Mouse (Mus musculus) liver, adult 10 weeks (tissue): Measurements from ENCODE around the gene Olfr885. TPM values are rescaled to one million over a fixed set of nuclear protein-coding genes. Genes with fewer than 3 reads are reported as not detected.

Experiments
- polyA plus RNA-seq: library from polyadenylated mRNA; stranded (reverse); fragments of 350-450 nt; fragmentation: Illumina TruSeq; extraction: RNeasy Lipid Tissue Mini Kit (QIAGEN cat#74804); gene quantifications from one replicate; pipeline ENCODE4 v1.2.3, GENCODE M21; 2014; ENCODE audit warnings: low read depth, low replicate concordance

The Olfr885 gene
- polyA plus RNA-seq: not detected

GRCm38 (mm10) chr9:38061022-38061421 lies at the start of gene Olfr885:
TSS of gene Olfr885 (plus strand) at chr9:38061322.

GRCm38 (mm10) chr9:38025508-38025907 lies 35.6 kb upstream of the Olfr885 start, which contains the start of gene Olfr883:
TSS of gene Olfr883 (plus strand) at chr9:38025808.

GRCm38 (mm10) chr9:38046255-38046654 lies 14.9 kb upstream of the Olfr885 start, which contains the start of gene Olfr884:
TSS of gene Olfr884 (plus strand) at chr9:38046555.

GRCm38 (mm10) chr9:38083772-38084171 lies 22.6 kb downstream of the Olfr885 start, which contains the start of gene Olfr887:
TSS of gene Olfr887 (plus strand) at chr9:38084072.

GRCm38 (mm10) chr9:38107828-38108227 lies 46.7 kb downstream of the Olfr885 start, which contains the start of gene Olfr888:
TSS of gene Olfr888 (plus strand) at chr9:38108128.

Other genes with a start within 250 kb of the Olfr885 start
- gene Olfr877, start 207.1 kb upstream of the Olfr885 start, polyA plus RNA-seq: not detected
- gene Olfr145, start 164.6 kb upstream of the Olfr885 start, polyA plus RNA-seq: not detected
- gene Olfr878, start 143.5 kb upstream of the Olfr885 start, polyA plus RNA-seq: not detected
- gene Olfr881, start 69.5 kb upstream of the Olfr885 start, polyA plus RNA-seq: not detected
- not detected for gene Olfr883, start 35.5 kb upstream of the Olfr885 start, polyA plus RNA-seq
- not detected for gene Olfr884, start 14.8 kb upstream of the Olfr885 start, polyA plus RNA-seq
- gene Olfr887, start 22.8 kb downstream of the Olfr885 start, polyA plus RNA-seq: not detected
- not detected for gene Olfr888, start 46.8 kb downstream of the Olfr885 start, polyA plus RNA-seq
- not detected for gene Olfr889, start 53.9 kb downstream of the Olfr885 start, polyA plus RNA-seq
- gene Olfr890, start 81.2 kb downstream of the Olfr885 start, polyA plus RNA-seq: not detected
- not detected for gene Olfr891, start 119.5 kb downstream of the Olfr885 start, polyA plus RNA-seq
- not detected for gene Olfr893, start 147.0 kb downstream of the Olfr885 start, polyA plus RNA-seq
- not detected for gene Olfr894, start 156.7 kb downstream of the Olfr885 start, polyA plus RNA-seq
- gene Olfr143, start 191.5 kb downstream of the Olfr885 start, polyA plus RNA-seq: not detected
- gene Olfr895, start 206.5 kb downstream of the Olfr885 start, polyA plus RNA-seq: not detected
- gene Olfr896-ps1, start 229.8 kb downstream of the Olfr885 start, polyA plus RNA-seq: not detected